ENCODE assay signal across 28 mouse cellular contexts in genomic region chr1:77490166-77490565, GRCm38 (mm10). TPM values are rescaled to one million over a fixed set of nuclear protein-coding genes. Genes with fewer than 3 reads are reported as not detected.
DNase-seq lines count a peak whose midpoint lies in the region; ATAC-seq and TF ChIP-seq lines count a peak whose summit lies in the region.
"Had no signal": no experiment of that assay in that cellular context is flagged by ENCODE, and none has a peak within 500 bp of the region (broad histone marks: within the 10 kb centered on the region; RNA-seq: fewer than 3 reads in every experiment).

No protein-coding gene starts in this region.

- peaks cover 8 to 10% of the 10 kb centered on the region in 2 experiments; a peak in 3 of 4 replicates for H3K4me1 ChIP-seq in ES-E14 (ENCODE audit: control insufficient read depth in 2 of 2, insufficient read depth in 2 of 2, low read length in 2 of 2, poor library complexity in 1 of 2)
- no peaks in the 10 kb centered on the region for H3K4me1 ChIP-seq in liver, embryonic 12.5 days

- DNase-seq in ES-CJ7 (ENCODE audit: low read depth, low spot score) (peak; percentile 67), ES-E14 (ENCODE audit: low read depth, low spot score) (no peak), R1 (ENCODE audit: low read depth, low spot score) (peak; percentile 80), ZHBTc4 (ENCODE audit: low read depth, low spot score) (peak; percentile 75)
- DNase-seq in adrenal gland, adult 18-20 months (ENCODE audit: low spot score in 2 of 2) = no peak
- DNase-seq in retina, embryonic 14.5 days (ENCODE audit: low spot score) = no peak
- no peak for DNase-seq in ovary, adult 18-20 months (ENCODE audit: low spot score)
- DNase-seq: adrenal gland, adult 2 months; adrenal gland, adult 8-10 months; adrenal gland, postnatal 10 days; adrenal gland, postnatal 14 days; adrenal gland, postnatal 25 days; adrenal gland, postnatal 36 days; B cell, adult 2 months; cerebellum, adult 11 months; cerebellum, adult 11-12 months; cerebellum, adult 18-20 months; cerebellum, adult 2 months; cerebellum, adult 8-10 months; cerebellum, adult 9-10 months; cerebellum, adult 9-11 months had no signal

- peaks cover 5% of the 10 kb centered on the region for H3K36me3 ChIP-seq in ES-E14 (ENCODE audit: control insufficient read depth, insufficient read depth, low read length, poor library complexity, severe bottlenecking)
- H3K36me3 ChIP-seq in liver, embryonic 12.5 days = no peaks in the 10 kb centered on the region
- H3K36me3 ChIP-seq: G1E had no signal

- no peak overlapping the region for H3K4me3 ChIP-seq in ES-E14 (ENCODE audit: insufficient read depth in 1 of 2, low read depth in 1 of 2, low read length in 2 of 2, poor library complexity in 1 of 2, severe bottlenecking in 1 of 2)
- H3K4me3 ChIP-seq in liver, embryonic 12.5 days = no peak overlapping the region

- WGBS in liver, embryonic 12.5 days (ENCODE audit: insufficient replicate concordance) = 80% methylated on average over 6 of the region's 6 CpGs

- H3K9me3 ChIP-seq in ES-E14 (ENCODE audit: control insufficient read depth, insufficient read depth, low read depth, low read length) = no peaks in the 10 kb centered on the region
- no peaks in the 10 kb centered on the region for H3K9me3 ChIP-seq in liver, embryonic 12.5 days (replicated peaks)

- H3K27ac ChIP-seq in ES-E14 (ENCODE audit: insufficient read depth, low read depth, low read length, poor library complexity, severe bottlenecking) = peak overlapping the region; percentile 1; the same call in 1 of the 2 replicates
- H3K27ac ChIP-seq in liver, embryonic 12.5 days = no peak overlapping the region

- H3K4me2 ChIP-seq in liver, embryonic 12.5 days = no peak overlapping the region

- in situ Hi-C loops in ES-E14 (cut with MboI; ENCODE audit: low sequenced_read_pairs in 2 of 2, unreplicated experiment in 2 of 2) = no loop called here

- H3K27me3 ChIP-seq in liver, embryonic 12.5 days (replicated peaks) = no peaks in the 10 kb centered on the region
- H3K27me3 ChIP-seq: CH12.LX, Patski had no signal

- no peak for ATAC-seq in liver, embryonic 12.5 days
- ATAC-seq: activated CD4-positive, CD25-positive, alpha-beta regulatory T cell, adult 4 months; CD4-positive, CD25-positive, alpha-beta regulatory T cell, adult 4 months had no signal

- no peak overlapping the region for H3K9ac ChIP-seq in ES-E14 (ENCODE audit: insufficient read depth, low read depth, low read length, poor library complexity, severe bottlenecking)
- H3K9ac ChIP-seq in liver, embryonic 12.5 days = no peak overlapping the region

TF ChIP-seq in ES-E14, 5 proteins besides CTCF, POLR2A, EP300 and RAD21:
- TF ChIP-seq ZNF384 (IDR thresholded peaks at IDR 0.05; ENCODE audit: low read depth, low read length) (no peak), ZC3H11A (IDR thresholded peaks at IDR 0.05; ENCODE audit: borderline replicate concordance, low read depth, low read length) (no peak), HCFC1 (IDR thresholded peaks at IDR 0.05; ENCODE audit: borderline replicate concordance, insufficient read depth, low read length) (no peak), CHD2 (IDR thresholded peaks at IDR 0.05; ENCODE audit: low read depth, low read length) (no peak)

RNA-seq across cellular contexts. Expression of gene Epha4, which starts 24.7 kb away (rescaled TPM):
- 99.7 and 142 TPM in 2 replicates for total RNA-seq in ES-E14 (2012; rRNA removed)
- 1 to 10 TPM; 2.5 to 2.8 TPM for total RNA-seq in adrenal gland, adult 18-20 months (2021)
- 1.6 and 1.7 TPM in 2 replicates for polyA plus RNA-seq in liver, embryonic 12.5 days (2016; fragmentation: Nextera tagmentation; extraction: Ambion mirVana)
- total RNA-seq: MEL had no signal
- polyA plus RNA-seq: G1E had no signal

Comparison
In these comparisons a context has a peak if more than half of its experiments do, and no peak if none do; other contexts are left out.
1. DNase-seq: peak in ES-CJ7 (single experiment), R1 (single experiment) and ZHBTc4 (single experiment); none in ES-E14 (single experiment), adrenal gland, adult 18-20 months (0 of 2), retina, embryonic 14.5 days (single experiment) and ovary, adult 18-20 months (single experiment).
2. RNA of gene Epha4, which starts 24.7 kb away (total RNA-seq): 99.7 to 142 TPM in ES-E14; 2.5 to 2.8 TPM in adrenal gland, adult 18-20 months; every median in the first group is over 10 times any median in the second.